Mouse (Mus musculus) yolk sac, embryonic 10.5 days (tissue): Measurements from ENCODE around the gene Ypel1.

Experiments used
- DNase-seq: peaks from one replicate; pipeline ENCODE4 v3.0.0-alpha.2; 2017; ENCODE audit warnings: low spot score

The Ypel1 gene

GRCm38 (mm10) chr16:17086669-17087193 lies 17.2 kb downstream of the Ypel1 start:
- no peak for DNase-seq

- DNase-seq: no peak
These were observed 18.9 kb downstream of the Ypel1 start for GRCm38 (mm10) chr16:17088346-17088745.

- DNase-seq: peak; percentile 56
These were observed 27.4 kb downstream of the Ypel1 start for GRCm38 (mm10) chr16:17096938-17097337.

- DNase-seq: no peak
These were observed 33.2 kb downstream of the Ypel1 start for GRCm38 (mm10) chr16:17102630-17103220.

- DNase-seq: no peak
These were observed 35.1 kb downstream of the Ypel1 start for GRCm38 (mm10) chr16:17104600-17104999.

GRCm38 (mm10) chr16:17110771-17111743 lies 41.6 kb downstream of the Ypel1 start, which contains the start of gene Ppil2:
Ppil2 (minus strand) TSS chr16:17111257.
- peak; percentile 85 for DNase-seq

GRCm38 (mm10) chr16:17117309-17117799 lies 47.9 kb downstream of the Ypel1 start:
- DNase-seq: no peak

- DNase-seq: no peak
These were observed 52.1 kb downstream of the Ypel1 start for GRCm38 (mm10) chr16:17121569-17121968.

- DNase-seq: peak; percentile 85
These were observed 54.8 kb downstream of the Ypel1 start for GRCm38 (mm10) chr16:17124119-17124870.

GRCm38 (mm10) chr16:17124871-17125520 lies 55.5 kb downstream of the Ypel1 start, which contains the start of gene 2610318N02Rik:
2610318N02Rik (minus strand) TSS chr16:17125167.
- DNase-seq: peak; percentile 88

- peak; percentile 29 for DNase-seq
These were observed 57.8 kb downstream of the Ypel1 start for GRCm38 (mm10) chr16:17127292-17127691.

GRCm38 (mm10) chr16:17131191-17132088 lies 61.9 kb downstream of the Ypel1 start:
- no peak for DNase-seq

- peak; percentile 97 for DNase-seq
These were observed 62.8 kb downstream of the Ypel1 start, which contains the start of gene Sdf2l1 for GRCm38 (mm10) chr16:17132089-17132905. Sdf2l1 (minus strand) TSS chr16:17132383.

GRCm38 (mm10) chr16:17132906-17133200 lies 63.4 kb downstream of the Ypel1 start:
- DNase-seq: no peak
